Mouse (Mus musculus) heart, embryonic 10.5 days (tissue): ENCODE data around the gene B3galt1. TPM values are rescaled to one million over a fixed set of nuclear protein-coding genes. Genes with fewer than 3 reads are reported as not detected.

Experiments
- DNase-seq: peaks from one replicate; pipeline ENCODE4 v3.0.0-alpha.2; 2017; ENCODE audit warnings: low spot score
- H3K27ac ChIP-seq: fragments of 300-500 bp; sonication (generic); 2 replicates; pipeline ENCODE4 v1.5.1; 2016; ENCODE audit warnings: mild to moderate bottlenecking
- H3K27me3 ChIP-seq: fragments of 300-500 bp; sonication (generic); 2 replicates; pipeline ENCODE4 v1.6.1; 2016; ENCODE audit warnings: mild to moderate bottlenecking; ENCODE audit not compliant: poor library complexity, insufficient read depth, severe bottlenecking
- H3K36me3 ChIP-seq: fragments of 300-500 bp; sonication (generic); 2 replicates; pipeline ENCODE4 v1.6.1; 2016; ENCODE audit warnings: mild to moderate bottlenecking, moderate library complexity
- H3K4me1 ChIP-seq: fragments of 300-500 bp; sonication (generic); 2 replicates; pipeline ENCODE4 v1.6.1; 2016; ENCODE audit warnings: mild to moderate bottlenecking
- H3K4me3 ChIP-seq: fragments of 300-500 bp; sonication (generic); 2 replicates; pipeline ENCODE4 v1.5.1; 2016; ENCODE audit warnings: mild to moderate bottlenecking, moderate library complexity
- H3K9me3 ChIP-seq: fragments of 300-500 bp; sonication (generic); 2 replicates; pipeline ENCODE4 v1.6.1; 2016; ENCODE audit warnings: mild to moderate bottlenecking, moderate library complexity
- WGBS: fragments of 180-500 bp; shearing (Covaris S2); methylation state at CpG from one replicate; pipeline ENCODE4 v1.1.7; 2016; 5-methylcytosine and 5-hydroxymethylcytosine counted together
- polyA plus RNA-seq: library from polyadenylated mRNA; unstranded; fragments of >200 nt; fragmentation: Nextera tagmentation; extraction: Ambion mirVana; gene quantifications from 2 replicates; pipeline ENCODE4 v1.2.1, GENCODE M21; 2016

The B3galt1 gene
- polyA plus RNA-seq, 1 experiment from 2014 or later = 4.7 TPM

- H3K27ac ChIP-seq = no peak overlapping the region
- WGBS = 72% methylated on average over 1 of the region's 1 CpGs
These were observed 316.1 kb downstream of the B3galt1 start for GRCm38 (mm10) chr2:67881713-67882281.

GRCm38 (mm10) chr2:67897956-67898689, 332.5 kb downstream of the B3galt1 start:
- WGBS = 63% methylated on average over 2 of the region's 2 CpGs

More at GRCm38 (mm10) chr2:67881713-67882281, 316.1 kb downstream of the B3galt1 start:
- no peak for DNase-seq
- no peaks in the 10 kb centered on the region for H3K4me1 ChIP-seq
- H3K9me3 ChIP-seq = no peaks in the 10 kb centered on the region
- no peak overlapping the region for H3K4me3 ChIP-seq
- no peaks in the 10 kb centered on the region for H3K27me3 ChIP-seq
- H3K36me3 ChIP-seq = no peaks in the 10 kb centered on the region

GRCm38 (mm10) chr2:67901574-67901973, 335.9 kb downstream of the B3galt1 start:
- H3K9me3 ChIP-seq = no peaks in the 10 kb centered on the region
- 84% methylated on average over 6 of the region's 6 CpGs for WGBS
- no peak overlapping the region for H3K27ac ChIP-seq
- DNase-seq = no peak
- H3K4me3 ChIP-seq = no peak overlapping the region
- H3K27me3 ChIP-seq = no peaks in the 10 kb centered on the region
- H3K36me3 ChIP-seq = no peaks in the 10 kb centered on the region
- H3K4me1 ChIP-seq = no peaks in the 10 kb centered on the region; the same call in 1 of the 2 replicates

More at GRCm38 (mm10) chr2:67897956-67898689, 332.5 kb downstream of the B3galt1 start:
- no peak overlapping the region for H3K4me3 ChIP-seq
- no peak for DNase-seq
- H3K9me3 ChIP-seq = no peaks in the 10 kb centered on the region
- H3K36me3 ChIP-seq = no peaks in the 10 kb centered on the region
- H3K27ac ChIP-seq = no peak overlapping the region
- no peaks in the 10 kb centered on the region; the same call in 1 of the 2 replicates for H3K4me1 ChIP-seq
- no peaks in the 10 kb centered on the region for H3K27me3 ChIP-seq

- WGBS = 84% methylated on average over 8 of the region's 8 CpGs
- Histone ChIP-seq H3K36me3 (no peaks in the 10 kb centered on the region), H3K27ac (no peak overlapping the region), H3K27me3 (no peaks in the 10 kb centered on the region), H3K4me1 (no peaks in the 10 kb centered on the region; the same call in 1 of the 2 replicates), H3K4me3 (no peak overlapping the region), H3K9me3 (no peaks in the 10 kb centered on the region)
- no peak for DNase-seq
These were observed 337.1 kb downstream of the B3galt1 start for GRCm38 (mm10) chr2:67902651-67903292.

- no peaks in the 10 kb centered on the region for H3K27me3 ChIP-seq
- DNase-seq = no peak
- H3K4me1 ChIP-seq = no peaks in the 10 kb centered on the region; the same call in 1 of the 2 replicates
- no peaks in the 10 kb centered on the region for H3K36me3 ChIP-seq
- H3K27ac ChIP-seq = no peak overlapping the region
- 83% methylated on average over 1 of the region's 1 CpGs for WGBS
- no peak overlapping the region for H3K4me3 ChIP-seq
- no peaks in the 10 kb centered on the region for H3K9me3 ChIP-seq
These were observed 338.1 kb downstream of the B3galt1 start for GRCm38 (mm10) chr2:67903769-67904168.

GRCm38 (mm10) chr2:67931994-67932393, 366.3 kb downstream of the B3galt1 start:
- Histone ChIP-seq H3K4me3 (no peak overlapping the region), H3K36me3 (no peaks in the 10 kb centered on the region), H3K27me3 (no peaks in the 10 kb centered on the region), H3K9me3 (no peaks in the 10 kb centered on the region), H3K4me1 (no peaks in the 10 kb centered on the region), H3K27ac (no peak overlapping the region)
- no peak for DNase-seq
- 80% methylated on average over 3 of the region's 3 CpGs for WGBS

GRCm38 (mm10) chr2:67948408-67948807, 382.7 kb downstream of the B3galt1 start:
- Histone ChIP-seq H3K4me3 (no peak overlapping the region), H3K36me3 (no peaks in the 10 kb centered on the region), H3K27ac (no peak overlapping the region), H3K4me1 (no peaks in the 10 kb centered on the region), H3K27me3 (no peaks in the 10 kb centered on the region), H3K9me3 (no peaks in the 10 kb centered on the region)
- DNase-seq = no peak
- 82% methylated on average over 3 of the region's 3 CpGs for WGBS

GRCm38 (mm10) chr2:67956182-67956581, 390.5 kb downstream of the B3galt1 start:
- H3K27ac ChIP-seq = no peak overlapping the region
- H3K36me3 ChIP-seq = no peaks in the 10 kb centered on the region
- DNase-seq = no peak
- H3K9me3 ChIP-seq = no peaks in the 10 kb centered on the region
- WGBS = 88% methylated on average over 4 of the region's 4 CpGs
- no peak overlapping the region for H3K4me3 ChIP-seq
- no peaks in the 10 kb centered on the region for H3K27me3 ChIP-seq
- H3K4me1 ChIP-seq = no peaks in the 10 kb centered on the region

- 73% methylated on average over 2 of the region's 2 CpGs for whole genome bisulfite sequencing
- no peaks in the 10 kb centered on the region for H3K27me3 ChIP-seq
- no peaks in the 10 kb centered on the region for H3K9me3 ChIP-seq
- no peak for DNase-seq
- H3K36me3 ChIP-seq = no peaks in the 10 kb centered on the region
- no peak overlapping the region for H3K27ac ChIP-seq
- H3K4me1 ChIP-seq = no peaks in the 10 kb centered on the region
- no peak overlapping the region for H3K4me3 ChIP-seq
These were observed 391.9 kb downstream of the B3galt1 start for GRCm38 (mm10) chr2:67957561-67957960.

GRCm38 (mm10) chr2:67960711-67961110, 395.0 kb downstream of the B3galt1 start:
- no peak for DNase-seq
- H3K9me3 ChIP-seq = no peaks in the 10 kb centered on the region

GRCm38 (mm10) chr2:67968812-67969211, 403.1 kb downstream of the B3galt1 start:
- Histone ChIP-seq H3K9me3 (no peaks in the 10 kb centered on the region), H3K4me1 (no peaks in the 10 kb centered on the region), H3K27me3 (no peaks in the 10 kb centered on the region), H3K4me3 (no peak overlapping the region), H3K36me3 (no peaks in the 10 kb centered on the region), H3K27ac (no peak overlapping the region)
- no peak for DNase-seq

More at GRCm38 (mm10) chr2:67960711-67961110, 395.0 kb downstream of the B3galt1 start:
- Histone ChIP-seq H3K27me3 (no peaks in the 10 kb centered on the region), H3K4me1 (no peaks in the 10 kb centered on the region), H3K27ac (no peak overlapping the region), H3K4me3 (no peak overlapping the region), H3K36me3 (no peaks in the 10 kb centered on the region)
- WGBS = 56% methylated on average over 2 of the region's 2 CpGs

- Histone ChIP-seq H3K36me3 (no peaks in the 10 kb centered on the region), H3K4me3 (no peak overlapping the region), H3K27ac (no peak overlapping the region), H3K4me1 (no peaks in the 10 kb centered on the region), H3K27me3 (no peaks in the 10 kb centered on the region), H3K9me3 (no peaks in the 10 kb centered on the region)
- WGBS = 71% methylated on average over 7 of the region's 7 CpGs
- DNase-seq = no peak
These were observed 405.4 kb downstream of the B3galt1 start for GRCm38 (mm10) chr2:67971091-67971490.

GRCm38 (mm10) chr2:67971576-67971975, 405.9 kb downstream of the B3galt1 start:
- 72% methylated on average over 6 of the region's 6 CpGs for WGBS
- Histone ChIP-seq H3K9me3 (no peaks in the 10 kb centered on the region), H3K27me3 (no peaks in the 10 kb centered on the region), H3K4me3 (no peak overlapping the region), H3K4me1 (no peaks in the 10 kb centered on the region), H3K36me3 (no peaks in the 10 kb centered on the region), H3K27ac (no peak overlapping the region)
- no peak for DNase-seq
